Comparison of ENCODE assay signal across 8 mouse cellular contexts in the genomic region with DNA sequence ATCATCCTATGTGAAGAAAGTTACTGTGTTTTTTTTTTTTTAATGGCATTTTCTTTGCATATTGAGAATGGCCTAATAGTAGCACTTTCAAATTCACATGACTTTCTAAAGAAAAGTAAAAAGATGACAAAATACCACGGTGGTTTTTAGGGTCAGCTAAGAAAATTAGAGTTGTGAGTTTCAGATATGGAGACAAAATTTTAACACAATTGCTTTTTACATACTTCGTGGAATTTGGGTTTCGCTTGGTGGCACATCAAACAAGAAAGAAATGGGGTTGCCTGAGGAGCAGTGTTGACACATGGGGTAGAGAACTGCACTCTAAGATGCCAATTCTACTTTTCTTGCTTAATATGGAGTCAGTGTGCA. TPM values are rescaled to one million over a fixed set of nuclear protein-coding genes. Genes with fewer than 3 reads are reported as not detected.
A peak's percentile ranks its signal among the peaks of the same experiment; 100 is the strongest.
DNase-seq lines count a peak whose midpoint lies in the region; ATAC-seq and TF ChIP-seq lines count a peak whose summit lies in the region.

No protein-coding gene starts in this region.

- peak overlapping the region; percentile 79 for H3ac ChIP-seq in myocyte (ENCODE audit: control insufficient read depth, insufficient read length)

- intact Hi-C loops in left cerebral cortex, postnatal 14 days (cut with DNase I) = no loop called here

- WGBS in kidney, embryonic 16.5 days = 8% methylated on average over 3 of the region's 3 CpGs
- 10% methylated on average over 3 of the region's 3 CpGs for WGBS in hindbrain, postnatal 0 days

- no peaks in the 10 kb centered on the region for H3K9me3 ChIP-seq in kidney, embryonic 16.5 days (ENCODE audit: low read length)
- H3K9me3 ChIP-seq in hindbrain, postnatal 0 days (ENCODE audit: low read length) = no peaks in the 10 kb centered on the region

- peak overlapping the region; percentile 99 for H3K9ac ChIP-seq in kidney, embryonic 16.5 days (replicated peaks; ENCODE audit: low read length)
- peak overlapping the region; percentile 100 for H3K9ac ChIP-seq in hindbrain, postnatal 0 days (replicated peaks; ENCODE audit: low read length)

- H3K4me2 ChIP-seq in kidney, embryonic 16.5 days (replicated peaks; ENCODE audit: low read depth, low read length) = peak overlapping the region; percentile 63
- peak overlapping the region; percentile 64 for H3K4me2 ChIP-seq in hindbrain, postnatal 0 days (ENCODE audit: low read depth, low read length)
- peak overlapping the region; percentile 97 for H3K4me2 ChIP-seq in myocyte (ENCODE audit: low read depth)

- H3K4me1 ChIP-seq in kidney, embryonic 16.5 days (ENCODE audit: insufficient read depth, low read length) = peaks cover 63% of the 10 kb centered on the region
- peaks cover 26% of the 10 kb centered on the region for H3K4me1 ChIP-seq in brown adipose tissue, adult 24 weeks (ENCODE audit: control insufficient read depth, insufficient read depth, insufficient read length, low read length)
- peaks cover 34% of the 10 kb centered on the region for H3K4me1 ChIP-seq in hindbrain, postnatal 0 days (ENCODE audit: insufficient read depth, low read length)

- H3K27ac ChIP-seq in kidney, embryonic 16.5 days (ENCODE audit: low read length) = peak overlapping the region; percentile 96; the same call in 1 of the 2 replicates
- H3K27ac ChIP-seq in brown adipose tissue, adult 24 weeks (replicated peaks; ENCODE audit: low read depth, low read length) = peak overlapping the region; percentile 79; the same call in 1 of the 2 replicates
- peak overlapping the region; percentile 97; the same call in 1 of the 2 replicates for H3K27ac ChIP-seq in hindbrain, postnatal 0 days

- no peaks in the 10 kb centered on the region for H3K36me3 ChIP-seq in kidney, embryonic 16.5 days (ENCODE audit: insufficient read depth, low read length)
- H3K36me3 ChIP-seq in hindbrain, postnatal 0 days (ENCODE audit: insufficient read depth, low read length) = no peaks in the 10 kb centered on the region
- no peaks in the 10 kb centered on the region for H3K36me3 ChIP-seq in myocyte (ENCODE audit: control insufficient read depth, insufficient read depth)

- peaks cover 73% of the 10 kb centered on the region for H3K79me2 ChIP-seq in myocyte (ENCODE audit: control insufficient read depth, insufficient read depth)

- ATAC-seq in kidney, embryonic 16.5 days (ENCODE audit: low FRiP score, low TSS enrichment) = no peak
- ATAC-seq in hindbrain, postnatal 0 days = no peak

- TF ChIP-seq POLR2A in myocyte (IDR thresholded peaks at IDR 0.05; ENCODE audit: insufficient read length, low read depth) = no peak

- H3K4me3 ChIP-seq in kidney, embryonic 16.5 days (ENCODE audit: low read length) = peak overlapping the region; percentile 93
- peak overlapping the region; percentile 97 for H3K4me3 ChIP-seq in brown adipose tissue, adult 24 weeks (ENCODE audit: insufficient read depth, low read depth, low read length)
- H3K4me3 ChIP-seq in hindbrain, postnatal 0 days (ENCODE audit: low read length) = peak overlapping the region; percentile 98
- peak overlapping the region; percentile 60 for H3K4me3 ChIP-seq in myocyte

- H3K27me3 ChIP-seq in kidney, embryonic 16.5 days (ENCODE audit: insufficient read depth, low read length) = no peaks in the 10 kb centered on the region
- no peaks in the 10 kb centered on the region for H3K27me3 ChIP-seq in hindbrain, postnatal 0 days (ENCODE audit: insufficient read depth, low read length)
- H3K27me3 ChIP-seq in myocyte (ENCODE audit: control insufficient read depth, insufficient read depth, insufficient read length) = no peaks in the 10 kb centered on the region

- no peak for DNase-seq in kidney, adult 8-10 months
- DNase-seq in hindbrain, postnatal 0 days (ENCODE audit: low spot score) = no peak
- no peak for DNase-seq in thymus, postnatal 36 days
- no peak for DNase-seq in left cerebral cortex, postnatal 14 days (ENCODE audit: low spot score in 2 of 2)
- no peak for DNase-seq in urinary bladder, postnatal 25 days (ENCODE audit: low spot score)

- TF ChIP-seq CTCF in hindbrain, postnatal 0 days (IDR thresholded peaks at IDR 0.05; ENCODE audit: low read depth) = no peak

TF ChIP-seq in myocyte, 11 proteins besides CTCF, POLR2A, EP300 and RAD21:
- TF ChIP-seq E2F4 (IDR thresholded peaks at IDR 0.05; ENCODE audit: insufficient read depth) (no peak), MYOD1 (IDR thresholded peaks at IDR 0.05; ENCODE audit: control insufficient read depth in 1 of 3, insufficient read length in 2 of 3, low read depth in 2 of 3) (no peak), USF1 (IDR thresholded peaks at IDR 0.05; ENCODE audit: low read depth) (no peak), TCF12 (IDR thresholded peaks at IDR 0.05; ENCODE audit: insufficient read depth, poor library complexity, severe bottlenecking) (no peak), MYOG (IDR thresholded peaks at IDR 0.05; ENCODE audit: control insufficient read depth in 1 of 3, insufficient read depth in 1 of 3, insufficient read length in 2 of 3, low read depth in 2 of 3) (no peak), TCF3 (IDR thresholded peaks at IDR 0.05; ENCODE audit: insufficient read length, low read depth) (no peak), CEBPB (IDR thresholded peaks at IDR 0.05; ENCODE audit: insufficient read depth, poor library complexity, severe bottlenecking) (no peak), MAX (IDR thresholded peaks at IDR 0.05; ENCODE audit: low read depth) (no peak), REST (IDR thresholded peaks at IDR 0.05; ENCODE audit: insufficient read depth, insufficient read length) (no peak)
TF ChIP-seq in myocyte: peak in this region for 0.

RNA-seq across cellular contexts. Expression of gene Fam160b1, which starts 1.4 kb away (rescaled TPM):
- polyA plus RNA-seq in kidney, embryonic 16.5 days (2015; fragmentation: Nextera tagmentation; extraction: Ambion mirVana) = 13.1 and 14.3 TPM in 2 replicates
- 9.0 and 9.3 TPM in 2 replicates for polyA plus RNA-seq in brown adipose tissue, adult 24 weeks (2012; ENCODE audit: insufficient read depth, insufficient read length, missing spikeins)
- 18.2 and 19.7 TPM in 2 replicates for total RNA-seq in hindbrain, postnatal 0 days (2014; rRNA removed)
- 10.9 and 11.2 TPM in 2 replicates for polyA plus RNA-seq in hindbrain, postnatal 0 days (2015; fragmentation: Nextera tagmentation; extraction: Ambion mirVana)
- polyA plus RNA-seq in myocyte (2012; fragmentation: generic; extraction: Trizol) = 7.1 TPM
- total RNA-seq in left cerebral cortex, postnatal 14 days (2021) = 10 to 100 TPM; 22.6 to 23.5 TPM

RNA-seq across cellular contexts. Expression of gene Ablim1, which starts 47.2 kb away (rescaled TPM):
- 39.3 and 43.2 TPM in 2 replicates for polyA plus RNA-seq in kidney, embryonic 16.5 days (2015; fragmentation: Nextera tagmentation; extraction: Ambion mirVana)
- 52.5 and 54.2 TPM in 2 replicates for polyA plus RNA-seq in brown adipose tissue, adult 24 weeks (2012; ENCODE audit: insufficient read depth, insufficient read length, missing spikeins)
- total RNA-seq in hindbrain, postnatal 0 days (2014; rRNA removed) = 71.7 and 110 TPM in 2 replicates
- 43.0 and 44.7 TPM in 2 replicates for polyA plus RNA-seq in hindbrain, postnatal 0 days (2015; fragmentation: Nextera tagmentation; extraction: Ambion mirVana)
- polyA plus RNA-seq in myocyte (2012; fragmentation: generic; extraction: Trizol) = 29.9 TPM
- total RNA-seq in left cerebral cortex, postnatal 14 days (2021) = 100 to 1,000 TPM; 105 to 120 TPM
